Mouse (Mus musculus) cerebellum, adult 2 months (tissue): ENCODE results near the gene Nsmf.

Experiments used
- CTCF ChIP-seq: fragments of 200-500 bp; IDR thresholded peaks from 2 replicates; pipeline ENCODE4 v1.5.1; 2011; ENCODE audit warnings: low read depth, mild to moderate bottlenecking, control low read depth, low read length, moderate library complexity, borderline replicate concordance; ENCODE audit not compliant: insufficient read depth
- POLR2A ChIP-seq: fragments of 200-500 bp; IDR thresholded peaks from 2 replicates; pipeline ENCODE4 v1.6.1; 2011; ENCODE audit warnings: low read length, control low read depth, borderline replicate concordance; ENCODE audit not compliant: insufficient read depth

DNA sequence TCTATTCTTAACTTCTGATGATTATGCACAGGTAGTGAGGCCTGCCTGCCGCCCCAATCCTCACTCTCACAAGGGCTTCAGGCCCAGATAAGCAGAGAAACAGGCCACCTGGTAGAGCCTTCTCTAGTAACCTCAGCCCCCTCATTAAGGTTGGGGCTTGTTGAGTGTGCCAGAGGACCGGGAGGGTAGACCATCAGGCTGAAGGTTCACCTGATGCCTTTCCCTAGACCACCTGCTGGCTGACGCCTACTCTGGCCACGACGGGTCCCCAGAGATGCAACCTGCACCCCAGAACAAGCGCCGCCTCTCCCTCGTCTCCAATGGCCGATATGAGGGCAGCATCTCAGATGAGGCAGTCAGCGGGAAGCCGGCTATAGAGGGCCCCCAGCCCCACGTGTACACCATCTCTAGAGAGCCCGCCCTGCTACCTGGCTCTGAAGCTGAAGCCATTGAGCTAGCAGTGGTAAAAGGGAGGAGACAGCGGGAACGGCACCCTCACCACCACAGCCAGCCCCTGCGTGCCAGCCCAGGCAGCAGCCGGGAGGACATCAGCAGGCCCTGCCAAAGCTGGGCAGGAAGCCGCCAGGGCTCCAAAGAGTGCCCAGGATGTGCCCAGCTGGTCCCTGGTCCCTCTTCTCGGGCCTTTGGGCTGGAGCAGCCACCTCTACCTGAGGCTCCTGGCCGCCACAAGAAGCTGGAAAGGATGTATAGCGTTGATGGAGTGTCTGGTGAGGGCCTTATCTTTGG lies 1.4 kb downstream of the Nsmf start:
- TF ChIP-seq CTCF (no peak), POLR2A (no peak)
